Mouse (Mus musculus): Measurements from ENCODE around the gene Nup88.
"Not testable (repeated sequence)": the region's sequence is repeated elsewhere in the genome, so short reads cannot be mapped to it uniquely, and the experiment has no call there.

Nup88 gene

DNA sequence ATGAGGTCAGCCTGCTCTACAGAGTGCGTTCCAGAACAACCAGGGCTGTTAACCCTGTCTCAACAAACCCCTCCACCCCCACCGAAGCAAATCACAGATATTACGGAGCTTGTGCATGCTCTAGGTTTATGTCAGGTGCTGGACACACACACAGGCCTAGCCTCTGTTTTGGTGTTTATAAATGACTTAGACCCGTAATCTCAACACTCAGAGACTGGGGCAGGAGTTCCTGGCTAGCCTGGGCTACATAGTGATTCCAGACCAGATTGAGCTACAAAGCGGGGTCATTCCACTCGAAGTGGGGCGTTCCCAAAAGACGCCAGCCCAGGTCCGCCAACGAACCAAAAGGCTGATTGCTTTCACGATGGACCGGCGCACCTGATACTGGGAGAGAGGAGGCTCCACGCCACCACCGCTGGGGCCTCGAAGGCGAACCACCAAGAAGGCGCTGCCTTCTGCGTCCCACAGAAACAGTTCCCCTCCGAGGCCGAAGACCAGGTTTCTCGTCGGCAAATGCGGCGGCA is 440 bp downstream of the Nup88 start:
- no peak for DNase-seq (ENCODE audit: low spot score)

DNA sequence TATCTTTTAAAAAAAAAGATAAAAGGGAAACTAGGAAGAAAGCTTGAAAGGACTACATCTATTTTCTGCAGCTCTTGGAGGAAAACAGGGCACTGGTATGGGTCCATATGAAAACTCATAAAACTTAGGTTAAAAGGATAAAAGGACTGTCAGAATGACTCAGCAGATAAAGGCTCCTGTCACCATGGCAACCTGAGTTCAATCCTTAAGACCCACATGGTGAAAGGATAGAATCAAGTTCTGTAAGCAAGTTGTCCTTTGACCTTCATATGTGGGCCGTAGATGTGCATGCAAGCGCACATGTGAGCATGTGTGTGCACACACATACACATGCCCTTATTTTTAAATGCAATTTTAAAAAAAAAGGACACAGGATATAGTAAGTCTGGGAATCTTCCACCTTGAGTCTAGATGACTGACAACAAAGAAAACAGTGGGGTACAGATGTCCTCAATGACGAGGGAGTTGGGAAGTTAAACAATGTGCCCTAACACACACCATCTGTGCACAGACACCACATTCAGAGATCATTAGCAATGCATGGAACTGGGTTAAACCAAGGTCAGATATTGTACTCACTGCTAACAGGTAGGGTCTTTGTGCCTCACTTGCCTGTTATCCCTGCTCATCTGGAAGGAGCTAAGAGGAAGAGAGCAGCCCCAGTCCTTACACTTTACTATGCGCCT is 5.4 kb downstream of the Nup88 start:
- DNase-seq (ENCODE audit: low spot score): no peak

DNA sequence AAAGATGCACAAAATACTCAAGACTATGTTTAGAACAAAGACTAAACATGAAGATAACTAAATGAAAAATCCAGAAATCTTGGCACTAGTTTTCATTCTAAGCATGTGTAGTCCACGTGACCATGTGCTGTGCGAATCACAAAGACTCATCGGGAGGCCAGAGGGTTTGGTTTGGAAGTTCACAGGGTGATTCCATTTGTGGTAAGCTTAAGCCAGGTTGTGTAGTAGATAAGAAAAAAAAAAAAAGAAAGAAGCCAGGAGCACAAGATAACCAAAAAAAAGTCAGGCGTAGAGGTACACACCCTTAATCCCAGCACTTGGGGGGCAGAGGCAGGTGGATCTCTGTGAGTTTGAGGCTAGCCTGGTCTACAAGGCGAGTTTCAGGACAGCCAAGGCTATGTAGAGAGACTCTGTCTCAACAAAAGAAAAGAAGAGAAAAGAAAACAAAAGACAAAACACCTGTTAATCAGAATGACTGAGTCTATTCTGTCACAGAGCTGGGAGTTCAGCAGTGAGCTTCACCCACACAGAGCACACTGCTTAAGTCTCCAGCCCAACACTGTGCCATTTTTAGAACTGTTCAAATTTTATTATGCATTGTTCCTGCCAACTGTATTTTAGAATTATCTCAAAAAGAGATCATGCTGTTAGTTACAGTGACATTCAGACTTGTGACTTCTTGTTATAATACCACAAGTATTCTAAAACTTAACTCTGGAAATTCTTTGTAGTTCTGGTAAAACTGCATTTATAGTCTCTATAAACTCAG is 8.8 kb downstream of the Nup88 start:
- DNase-seq (ENCODE audit: low spot score): no peak

DNA sequence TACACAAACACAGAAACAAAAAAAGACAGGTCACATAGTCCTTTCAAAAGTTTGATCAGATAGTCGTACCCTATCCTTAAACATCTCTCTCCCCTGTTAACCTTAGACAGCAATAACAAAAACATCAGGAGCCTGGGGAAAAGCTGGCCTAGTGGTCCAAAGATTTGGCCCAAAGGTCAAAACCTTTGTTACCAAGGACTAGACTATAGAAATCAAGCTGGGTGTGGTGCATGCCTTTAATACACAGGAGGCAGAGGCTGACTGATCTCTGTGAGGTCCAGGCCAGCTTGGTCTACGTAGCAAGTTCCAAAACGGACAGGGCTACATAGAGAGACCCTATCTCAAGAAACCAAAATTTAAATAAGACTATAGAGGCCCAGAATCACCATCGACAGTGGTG is 15.1 kb downstream of the Nup88 start:
- no peak for DNase-seq (ENCODE audit: low spot score)

GRCm38 (mm10) chr11:70944935-70945817 is 24.6 kb downstream of the Nup88 start:
- no peak for DNase-seq (ENCODE audit: low spot score)

DNA sequence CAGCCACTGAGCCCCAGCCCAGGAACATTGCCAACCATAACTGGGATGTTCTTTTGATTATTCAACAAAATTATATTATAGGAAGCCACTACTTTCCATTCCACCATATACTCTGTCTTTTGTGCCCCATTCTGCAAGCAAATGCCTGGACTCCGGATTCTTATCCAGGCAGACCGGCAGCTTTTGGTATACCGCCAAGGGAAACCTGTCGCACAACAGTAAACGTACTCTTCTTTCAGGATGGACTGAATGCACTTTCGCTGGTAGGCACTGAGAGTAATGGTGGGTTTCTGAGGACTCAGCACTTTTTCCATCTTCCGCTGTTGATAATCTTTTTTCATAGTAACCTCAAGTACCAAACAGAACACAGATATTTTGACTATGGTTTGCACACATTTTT is 26.1 kb downstream of the Nup88 start:
- DNase-seq (ENCODE audit: low spot score): no peak

DNA sequence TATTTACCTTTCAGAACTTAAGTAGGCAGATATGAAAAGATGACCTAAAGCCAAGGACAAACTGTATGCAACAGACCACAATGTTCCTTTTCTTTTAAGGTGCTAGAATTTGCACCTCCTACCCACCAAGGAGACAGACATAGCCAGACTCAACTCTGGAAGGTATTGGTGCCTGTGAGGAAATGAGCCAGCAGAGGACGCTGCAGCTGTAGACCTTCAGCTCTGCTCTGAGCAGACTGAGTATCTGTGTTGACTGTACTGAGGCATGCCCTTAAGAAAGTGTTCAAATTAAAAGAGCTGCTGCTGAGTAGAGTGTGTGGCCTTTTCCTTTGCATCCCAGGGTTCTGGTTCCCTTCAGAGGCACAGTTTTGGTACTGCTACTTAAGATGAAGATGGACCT is 27.2 kb downstream of the Nup88 start:
- no peak for DNase-seq (ENCODE audit: low spot score)

GRCm38 (mm10) chr11:70935316-70935715 is 34.5 kb downstream of the Nup88 start:
- no peak for DNase-seq (ENCODE audit: low spot score)

GRCm38 (mm10) chr11:70931461-70931860 is 38.3 kb downstream of the Nup88 start:
- DNase-seq (ENCODE audit: low spot score): no peak

DNA sequence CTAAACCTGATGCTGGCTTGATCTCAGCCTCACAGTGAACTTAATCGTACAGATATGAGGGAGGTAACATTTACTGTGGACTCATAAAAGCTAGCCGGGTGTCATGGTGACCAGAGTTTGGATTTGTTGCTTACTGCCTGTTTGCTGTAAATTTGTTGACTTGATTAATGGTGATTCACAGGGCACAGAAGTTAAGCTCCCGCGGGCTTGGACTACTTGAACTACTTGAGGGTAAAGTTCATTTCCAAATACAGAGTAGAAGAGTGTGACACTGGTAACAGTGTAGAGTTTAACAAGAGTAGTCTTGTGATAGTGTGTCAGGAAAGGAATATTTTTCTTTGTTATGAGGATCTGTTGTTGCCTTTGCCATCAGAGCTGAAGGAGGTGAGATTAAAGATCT is 50.2 kb downstream of the Nup88 start:
- DNase-seq (ENCODE audit: low spot score): no peak

DNA sequence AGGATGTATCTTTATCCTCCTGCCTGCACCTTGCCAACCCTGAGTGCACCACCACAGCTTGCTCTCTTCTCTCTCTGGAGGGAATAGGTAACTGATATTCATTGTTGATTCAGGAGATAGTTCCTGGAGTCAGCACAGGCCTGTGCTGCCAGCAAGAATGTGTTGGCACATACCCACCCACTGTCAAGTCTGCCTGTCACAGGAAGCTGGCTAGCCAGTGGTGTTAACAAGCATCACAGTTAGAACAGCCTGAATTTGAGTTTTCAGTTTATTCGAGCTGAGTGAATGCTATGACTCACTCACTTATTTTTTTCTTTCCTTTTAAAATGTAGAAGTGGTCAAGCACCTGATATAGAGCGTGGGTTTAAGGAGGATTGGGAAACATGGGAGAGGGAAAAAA is 51.9 kb downstream of the Nup88 start:
- DNase-seq (ENCODE audit: low spot score): no peak

- DNase-seq (ENCODE audit: low spot score): no peak
Observed at GRCm38 (mm10) chr11:70911920-70912319, 57.9 kb downstream of the Nup88 start.

- DNase-seq (ENCODE audit: low spot score): no peak
Observed at GRCm38 (mm10) chr11:70911323-70911722, 58.5 kb downstream of the Nup88 start.

- no peak for DNase-seq (ENCODE audit: low spot score)
Observed at GRCm38 (mm10) chr11:70906681-70907080, 63.1 kb downstream of the Nup88 start.

GRCm38 (mm10) chr11:70898182-70898581 is 71.6 kb downstream of the Nup88 start:
- DNase-seq (ENCODE audit: low spot score): not testable (repeated sequence)

DNA sequence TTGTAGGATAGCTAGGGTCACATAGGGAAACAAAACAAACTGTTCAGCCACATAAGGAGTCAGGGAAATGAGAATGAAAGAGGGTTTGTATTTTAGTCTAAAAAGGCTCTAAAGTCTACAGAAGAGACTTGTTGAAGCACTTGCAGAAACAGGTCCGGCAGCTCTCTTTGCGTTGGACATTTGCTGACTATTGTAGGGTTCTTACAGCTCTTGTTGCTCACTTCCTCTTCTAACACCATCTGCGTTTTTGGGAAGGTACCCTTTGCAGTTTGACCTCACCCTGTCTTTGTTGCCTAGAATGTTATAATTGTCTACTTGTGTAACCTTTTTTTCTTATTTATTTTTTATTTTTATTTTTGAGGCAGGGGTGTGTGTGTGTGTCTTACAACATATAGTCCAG is 72.1 kb downstream of the Nup88 start:
- no peak for DNase-seq (ENCODE audit: low spot score)

Measured in left cerebral cortex, adult 11 months (tissue).